ENCODE assay signal across 8 mouse cellular contexts in the genomic region with DNA sequence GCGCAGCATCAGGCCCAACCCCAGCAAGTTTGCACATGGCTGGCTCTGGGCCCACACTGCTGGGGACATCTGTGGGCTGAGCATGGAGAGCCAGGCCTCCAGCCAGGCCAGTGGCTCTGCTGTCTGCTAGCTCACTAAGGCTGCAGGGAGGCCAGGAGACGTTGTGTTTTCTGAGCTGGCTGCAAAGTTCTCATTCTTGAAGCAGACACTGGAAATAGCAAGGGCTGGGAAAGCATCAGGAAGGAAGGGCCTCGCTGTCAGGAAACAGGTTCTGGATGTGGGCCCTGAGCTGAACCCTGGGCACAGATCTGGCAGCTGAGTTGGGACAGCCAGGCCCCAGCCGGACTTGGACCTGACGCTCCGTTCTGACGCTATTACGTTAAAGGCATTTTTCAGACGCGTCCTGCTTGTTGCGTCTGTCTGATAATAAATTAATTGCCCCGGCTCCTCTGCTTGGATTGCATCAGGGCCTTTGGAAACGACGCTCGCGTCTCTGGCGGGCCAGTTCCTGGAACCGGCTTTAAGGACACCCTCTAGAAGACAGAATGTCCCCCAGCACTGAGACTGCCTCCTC. TPM values are rescaled to one million over a fixed set of nuclear protein-coding genes. Genes with fewer than 3 reads are reported as not detected.
DNase-seq lines count a peak whose midpoint lies in the region; ATAC-seq lines count a peak whose summit lies in the region.

No protein-coding gene starts in this region.

- WGBS in intestine, embryonic 15.5 days = 24% methylated on average over 18 of the region's 18 CpGs
- 31% methylated on average over 18 of the region's 18 CpGs for WGBS in lung, embryonic 15.5 days

- H3K9ac ChIP-seq in intestine, embryonic 15.5 days = no peak overlapping the region
- H3K9ac ChIP-seq in lung, embryonic 15.5 days = 0 out of 2 replicates have a peak overlapping the region, but pooled peaks have one; percentile 10

- no peak overlapping the region for H3K4me3 ChIP-seq in intestine, embryonic 15.5 days (replicated peaks)
- no peak overlapping the region for H3K4me3 ChIP-seq in lung, embryonic 15.5 days

- intact Hi-C loops in left cerebral cortex, postnatal 4 days (cut with DNase I) = no loop called here
- intact Hi-C loops in left cerebral cortex, postnatal 36 days (cut with DNase I) = no loop called here

- H3K36me3 ChIP-seq in intestine, embryonic 15.5 days = no peaks in the 10 kb centered on the region
- no peaks in the 10 kb centered on the region for H3K36me3 ChIP-seq in lung, embryonic 15.5 days

- no peaks in the 10 kb centered on the region for H3K27me3 ChIP-seq in intestine, embryonic 15.5 days (replicated peaks)
- no peaks in the 10 kb centered on the region for H3K27me3 ChIP-seq in lung, embryonic 15.5 days

- no peak overlapping the region; the same call in 1 of the 2 replicates for H3K4me2 ChIP-seq in intestine, embryonic 15.5 days (replicated peaks)
- 0 out of 2 replicates have a peak overlapping the region, but pooled peaks have one; percentile 1 for H3K4me2 ChIP-seq in lung, embryonic 15.5 days

- H3K4me1 ChIP-seq in intestine, embryonic 15.5 days (replicated peaks) = peaks cover 43% of the 10 kb centered on the region
- peaks cover 63% of the 10 kb centered on the region for H3K4me1 ChIP-seq in lung, embryonic 15.5 days

- ATAC-seq in intestine, embryonic 15.5 days = peak; percentile 67
- peak; percentile 88 for ATAC-seq in lung, embryonic 15.5 days (ENCODE audit: borderline replicate concordance, extremely low read depth, low FRiP score, low TSS enrichment)
- no peak for ATAC-seq in megakaryocyte, adult 5-6 weeks (ENCODE audit: poor library complexity, severe bottlenecking)

- H3K9me3 ChIP-seq in intestine, embryonic 15.5 days = no peaks in the 10 kb centered on the region
- no peaks in the 10 kb centered on the region for H3K9me3 ChIP-seq in lung, embryonic 15.5 days

- H3K27ac ChIP-seq in intestine, embryonic 15.5 days = peak overlapping the region; percentile 66
- H3K27ac ChIP-seq in lung, embryonic 15.5 days = peak overlapping the region; percentile 92

- peak; percentile 72 for DNase-seq in left cerebral cortex, postnatal 4 days
- DNase-seq in left cerebral cortex, postnatal 36 days (ENCODE audit: low spot score in 2 of 2) = no peak
- DNase-seq in gastrocnemius, adult 8-10 months (ENCODE audit: low spot score in 2 of 2) = peak; percentile 59 to 75
- no peak for DNase-seq in Muller cell, postnatal 12 days (ENCODE audit: inconsistent ontology term)
- no peak for DNase-seq in natural killer cell, adult 2 months (ENCODE audit: low spot score in 2 of 2)

RNA-seq across cellular contexts. Expression of gene Adamtsl2, which starts 9.0 kb away (rescaled TPM):
- 10 to 100 TPM; 23.8 to 25.1 TPM for total RNA-seq in left cerebral cortex, postnatal 4 days (2021)
- 10 to 100 TPM; 22.0 to 22.2 TPM for total RNA-seq in left cerebral cortex, postnatal 36 days (2021)
- 1 to 10 TPM in 3 of 4 experiments, under 1 TPM in 1; 0.99 to 2.2 (median 1.5) TPM for total RNA-seq in gastrocnemius, adult 8-10 months (2022)
- 2.0 and 2.2 TPM in 2 replicates for polyA plus RNA-seq in intestine, embryonic 15.5 days (2015; fragmentation: Nextera tagmentation; extraction: Ambion mirVana)
- 20.5 and 27.4 TPM in 2 replicates for polyA plus RNA-seq in lung, embryonic 15.5 days (2015; fragmentation: Nextera tagmentation; extraction: Ambion mirVana)
- total RNA-seq in megakaryocyte, adult 5-6 weeks (2015) = not detected in 2 replicates
- not detected in 2 replicates for total RNA-seq in megakaryocyte, adult 5-6 weeks (2017)

RNA-seq across cellular contexts. Expression of gene Mymk, which starts 16.2 kb away (rescaled TPM):
- total RNA-seq in left cerebral cortex, postnatal 4 days (2021) = under 1 TPM in 1 of 2 experiments, not detected in 1; 0.42 TPM
- total RNA-seq in left cerebral cortex, postnatal 36 days (2021) = under 1 TPM in 1 of 2 experiments, not detected in 1; 0.44 TPM
- under 1 TPM in 1 of 4 experiments, not detected in 3; 0.48 TPM for total RNA-seq in gastrocnemius, adult 8-10 months (2022)
- 0.15 and 0.24 TPM in 2 replicates for polyA plus RNA-seq in intestine, embryonic 15.5 days (2015; fragmentation: Nextera tagmentation; extraction: Ambion mirVana)
- polyA plus RNA-seq in lung, embryonic 15.5 days (2015; fragmentation: Nextera tagmentation; extraction: Ambion mirVana) = 0.49 and 0.76 TPM in 2 replicates
- not detected in 2 replicates for total RNA-seq in megakaryocyte, adult 5-6 weeks (2015)
- total RNA-seq in megakaryocyte, adult 5-6 weeks (2017) = not detected in 2 replicates

RNA-seq across cellular contexts. Expression of gene Fam163b, which starts 54.1 kb away (rescaled TPM):
- 10 to 100 TPM; 55.8 to 61.9 TPM for total RNA-seq in left cerebral cortex, postnatal 4 days (2021)
- total RNA-seq in left cerebral cortex, postnatal 36 days (2021) = 100 to 1,000 TPM; 112 to 122 TPM
- under 1 TPM in 1 of 4 experiments, not detected in 3; 0.08 TPM for total RNA-seq in gastrocnemius, adult 8-10 months (2022)
- polyA plus RNA-seq in intestine, embryonic 15.5 days (2015; fragmentation: Nextera tagmentation; extraction: Ambion mirVana) = 0.21 and 0.26 TPM in 2 replicates
- 0.69 and 0.70 TPM in 2 replicates for polyA plus RNA-seq in lung, embryonic 15.5 days (2015; fragmentation: Nextera tagmentation; extraction: Ambion mirVana)
- total RNA-seq in megakaryocyte, adult 5-6 weeks (2015) = not detected in 2 replicates
- not detected in 2 replicates for total RNA-seq in megakaryocyte, adult 5-6 weeks (2017)

Comparison
In these comparisons a context has a peak if more than half of its experiments do, and no peak if none do; other contexts are left out.
1. DNase-seq: peak in left cerebral cortex, postnatal 4 days (single experiment) and gastrocnemius, adult 8-10 months (2 of 2); none in left cerebral cortex, postnatal 36 days (0 of 2), Muller cell, postnatal 12 days (single experiment) and natural killer cell, adult 2 months (0 of 2).
2. RNA of gene Adamtsl2, which starts 9.0 kb away (total RNA-seq): 23.8 to 25.1 TPM in left cerebral cortex, postnatal 4 days and 22.0 to 22.2 TPM in left cerebral cortex, postnatal 36 days; 0.99 to 2.2 TPM in gastrocnemius, adult 8-10 months and not detected in megakaryocyte, adult 5-6 weeks; every median in the first group is over 4 times any median in the second.
3. RNA of gene Fam163b, which starts 54.1 kb away (total RNA-seq): 112 to 122 TPM in left cerebral cortex, postnatal 36 days and 55.8 to 61.9 TPM in left cerebral cortex, postnatal 4 days; 0.08 TPM in gastrocnemius, adult 8-10 months and not detected in megakaryocyte, adult 5-6 weeks; every median in the first group is over 10 times any median in the second.